Mouse (Mus musculus) heart, embryonic 13.5 days (tissue): ENCODE data around the gene Spdl1. TPM values are rescaled to one million over a fixed set of nuclear protein-coding genes. Genes with fewer than 3 reads are reported as not detected.

Source experiments
- polyA plus RNA-seq: library from polyadenylated mRNA; unstranded; fragments of >200 nt; fragmentation: Nextera tagmentation; extraction: Ambion mirVana; gene quantifications from 2 replicates; pipeline ENCODE4 v1.2.1, GENCODE M21; 2015

The Spdl1 gene
- polyA plus RNA-seq, 1 experiment from 2014 or later, result 14.6 TPM

Other genes with a start within 250 kb of the Spdl1 start
- gene Dock2, start 49.7 kb downstream of the Spdl1 start, polyA plus RNA-seq, result 0.62 and 0.80 TPM in 2 replicates